Mouse (Mus musculus) hindbrain, embryonic 10.5 days (tissue): ENCODE data around the gene Dynlrb2. TPM values are rescaled to one million over a fixed set of nuclear protein-coding genes. Genes with fewer than 3 reads are reported as not detected.

Experiments used
- DNase-seq: peaks from one replicate; pipeline ENCODE4 v3.0.0-alpha.2; 2017; ENCODE audit warnings: low spot score
- H3K27ac ChIP-seq: fragments of 300-500 bp; sonication (generic); 2 replicates; pipeline ENCODE4 v1.5.1; 2016; ENCODE audit warnings: mild to moderate bottlenecking, moderate library complexity
- H3K27me3 ChIP-seq: fragments of 300-500 bp; sonication (generic); 2 replicates; pipeline ENCODE4 v1.6.1; 2016; ENCODE audit warnings: mild to moderate bottlenecking; ENCODE audit not compliant: poor library complexity, insufficient read depth, severe bottlenecking
- H3K36me3 ChIP-seq: fragments of 300-500 bp; sonication (generic); 2 replicates; pipeline ENCODE4 v1.6.1; 2016; ENCODE audit warnings: mild to moderate bottlenecking, moderate library complexity
- H3K4me1 ChIP-seq: fragments of 300-500 bp; sonication (generic); replicated peaks from 2 replicates; pipeline ENCODE4 v1.6.1; 2016; ENCODE audit warnings: mild to moderate bottlenecking
- H3K4me3 ChIP-seq: fragments of 300-500 bp; sonication (generic); 2 replicates; pipeline ENCODE4 v1.5.1; 2016; ENCODE audit warnings: mild to moderate bottlenecking, moderate library complexity
- H3K9me3 ChIP-seq: fragments of 300-500 bp; sonication (generic); 2 replicates; pipeline ENCODE4 v1.6.1; 2016; ENCODE audit warnings: mild to moderate bottlenecking, moderate library complexity
- WGBS: fragments of 180-500 bp; shearing (Covaris S2); methylation state at CpG from one replicate; pipeline ENCODE4 v1.1.7; 2016; 5-methylcytosine and 5-hydroxymethylcytosine counted together
- polyA plus RNA-seq: library from polyadenylated mRNA; unstranded; fragments of >200 nt; fragmentation: Nextera tagmentation; extraction: Ambion mirVana; gene quantifications from 2 replicates; pipeline ENCODE4 v1.2.1, GENCODE M21; 2016

Gene Dynlrb2
- polyA plus RNA-seq, 1 experiment from 2014 or later: 30.5 TPM

- H3K27me3 ChIP-seq: no peaks in the 10 kb centered on the region
- H3K27ac ChIP-seq: no peak overlapping the region
- H3K36me3 ChIP-seq: no peaks in the 10 kb centered on the region
- no peaks in the 10 kb centered on the region for H3K4me1 ChIP-seq
- WGBS: 89% methylated on average over 3 of the region's 3 CpGs
- no peaks in the 10 kb centered on the region for H3K9me3 ChIP-seq
- H3K4me3 ChIP-seq: no peak overlapping the region
- no peak for DNase-seq
These were observed 48.0 kb downstream of the Dynlrb2 start for GRCm38 (mm10) chr8:116552778-116553177.

Other genes starting within 250 kb of the Dynlrb2 start
- 5.9 and 7.4 TPM in 2 replicates for gene Cdyl2, start 228.0 kb downstream of the Dynlrb2 start, polyA plus RNA-seq